Mouse (Mus musculus): ENCODE measurements around the gene Eapp. TPM values are rescaled to one million over a fixed set of nuclear protein-coding genes. Genes with fewer than 3 reads are reported as not detected.

Eapp gene
- polyA plus RNA-seq, 1 experiment from 2014 or later, result 60.9 TPM

- ATAC-seq, result no peak
- H3K9me3 ChIP-seq (ENCODE audit: control insufficient read depth, low read length), result no peaks in the 10 kb centered on the region
- no peak overlapping the region for H3K9ac ChIP-seq (ENCODE audit: low read depth, low read length)
- H3K27me3 ChIP-seq (replicated peaks; ENCODE audit: control insufficient read depth, insufficient read depth, low read length), result no peaks in the 10 kb centered on the region
- no peak overlapping the region for H3K4me3 ChIP-seq (ENCODE audit: low read length)
- 29% methylated on average over 1 of the region's 1 CpGs for WGBS
- H3K4me1 ChIP-seq (ENCODE audit: control insufficient read depth, insufficient read depth, low read length), result peaks cover 33% of the 10 kb centered on the region
- no peak overlapping the region for H3K4me2 ChIP-seq (ENCODE audit: low read depth, low read length)
- peaks cover 8% of the 10 kb centered on the region for H3K36me3 ChIP-seq (ENCODE audit: control insufficient read depth, insufficient read depth, low read length)
- no peak overlapping the region for H3K27ac ChIP-seq (ENCODE audit: low read length)
These were observed 44.5 kb downstream of the Eapp start for GRCm38 (mm10) chr12:54651158-54651557.

- 80% methylated on average over 2 of the region's 2 CpGs for WGBS
- Histone ChIP-seq H3K4me2 (ENCODE audit: low read depth, low read length) (no peak overlapping the region), H3K4me3 (ENCODE audit: low read length) (no peak overlapping the region), H3K9me3 (ENCODE audit: control insufficient read depth, low read length) (no peaks in the 10 kb centered on the region), H3K27me3 (replicated peaks; ENCODE audit: control insufficient read depth, insufficient read depth, low read length) (no peaks in the 10 kb centered on the region), H3K27ac (ENCODE audit: low read length) (no peak overlapping the region), H3K36me3 (ENCODE audit: control insufficient read depth, insufficient read depth, low read length) (peaks cover 8% of the 10 kb centered on the region), H3K4me1 (ENCODE audit: control insufficient read depth, insufficient read depth, low read length) (no peaks in the 10 kb centered on the region), H3K9ac (ENCODE audit: low read depth, low read length) (no peak overlapping the region)
- ATAC-seq, result no peak
These were observed 50.8 kb downstream of the Eapp start for GRCm38 (mm10) chr12:54644947-54645346.

GRCm38 (mm10) chr12:54643320-54643892 is 52.3 kb downstream of the Eapp start:
- H3K4me3 ChIP-seq (ENCODE audit: low read length), result no peak overlapping the region
- WGBS, result 40% methylated on average over 5 of the region's 5 CpGs
- no peak overlapping the region for H3K9ac ChIP-seq (ENCODE audit: low read depth, low read length)
- no peaks in the 10 kb centered on the region for H3K9me3 ChIP-seq (ENCODE audit: control insufficient read depth, low read length)
- H3K36me3 ChIP-seq (ENCODE audit: control insufficient read depth, insufficient read depth, low read length), result peaks cover 8% of the 10 kb centered on the region
- ATAC-seq, result no peak
- H3K4me2 ChIP-seq (ENCODE audit: low read depth, low read length), result no peak overlapping the region
- H3K27me3 ChIP-seq (replicated peaks; ENCODE audit: control insufficient read depth, insufficient read depth, low read length), result no peaks in the 10 kb centered on the region
- H3K4me1 ChIP-seq (ENCODE audit: control insufficient read depth, insufficient read depth, low read length), result no peaks in the 10 kb centered on the region
- H3K27ac ChIP-seq (ENCODE audit: low read length), result no peak overlapping the region

DNA sequence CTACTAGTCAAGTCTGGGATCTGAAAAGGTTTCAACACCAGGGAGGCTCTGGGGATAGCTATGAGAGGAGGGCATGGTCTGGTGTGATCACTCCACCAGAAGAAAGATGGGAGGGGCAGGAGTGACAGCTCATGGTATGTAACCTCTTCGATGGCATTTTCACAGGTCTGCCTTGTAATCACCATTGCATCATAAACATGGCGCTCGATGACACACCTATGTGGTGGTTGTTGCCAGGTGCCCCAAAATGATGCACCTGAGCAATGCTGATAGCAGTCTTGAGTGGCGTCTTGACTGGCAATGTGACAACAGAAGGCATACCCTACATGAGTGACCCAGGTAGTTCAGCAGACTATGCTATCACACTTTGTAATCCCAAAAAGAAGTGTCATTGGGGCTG is 54.3 kb downstream of the Eapp start:
- H3K4me1 ChIP-seq (ENCODE audit: control insufficient read depth, insufficient read depth, low read length), result no peaks in the 10 kb centered on the region
- H3K4me2 ChIP-seq (ENCODE audit: low read depth, low read length), result no peak overlapping the region
- no peak overlapping the region for H3K9ac ChIP-seq (ENCODE audit: low read depth, low read length)
- H3K27me3 ChIP-seq (replicated peaks; ENCODE audit: control insufficient read depth, insufficient read depth, low read length), result no peaks in the 10 kb centered on the region
- H3K4me3 ChIP-seq (ENCODE audit: low read length), result no peak overlapping the region
- H3K9me3 ChIP-seq (ENCODE audit: control insufficient read depth, low read length), result no peaks in the 10 kb centered on the region
- no peak overlapping the region for H3K27ac ChIP-seq (ENCODE audit: low read length)
- no peak for ATAC-seq
- 98% methylated on average over 4 of the region's 4 CpGs for WGBS
- peaks cover 2% of the 10 kb centered on the region; the same call in 1 of the 2 replicates for H3K36me3 ChIP-seq (ENCODE audit: control insufficient read depth, insufficient read depth, low read length)

- H3K9ac ChIP-seq (ENCODE audit: low read depth, low read length), result no peak overlapping the region
- 86% methylated on average over 6 of the region's 6 CpGs for WGBS
- ATAC-seq, result no peak
These were observed 55.4 kb downstream of the Eapp start for GRCm38 (mm10) chr12:54640259-54640658.

DNA sequence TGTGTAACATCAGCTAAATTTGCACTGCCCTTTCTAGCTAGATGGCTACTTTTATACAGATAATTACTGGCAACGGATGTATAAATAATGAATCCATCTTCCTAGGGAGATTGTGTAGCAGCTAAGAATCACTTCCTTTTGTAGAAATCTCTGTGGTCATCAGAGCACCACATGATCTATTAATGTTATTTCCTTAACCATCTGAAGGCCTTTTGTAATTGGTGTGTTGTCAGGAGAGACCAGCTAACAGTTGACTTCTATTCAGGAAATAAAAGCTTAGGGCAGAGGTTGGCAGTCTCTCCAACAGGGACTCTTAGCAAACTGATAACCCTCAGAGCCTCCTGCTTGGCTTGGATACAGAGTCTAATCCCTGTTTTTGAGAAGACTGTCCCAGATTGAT is 58.7 kb downstream of the Eapp start:
- no peak overlapping the region for H3K27ac ChIP-seq (ENCODE audit: low read length)
- H3K4me1 ChIP-seq (ENCODE audit: control insufficient read depth, insufficient read depth, low read length), result no peaks in the 10 kb centered on the region
- H3K27me3 ChIP-seq (replicated peaks; ENCODE audit: control insufficient read depth, insufficient read depth, low read length), result no peaks in the 10 kb centered on the region
- H3K36me3 ChIP-seq (ENCODE audit: control insufficient read depth, insufficient read depth, low read length), result no peaks in the 10 kb centered on the region
- ATAC-seq, result no peak
- WGBS, result 69% methylated on average over 1 of the region's 1 CpGs
- no peak overlapping the region for H3K9ac ChIP-seq (ENCODE audit: low read depth, low read length)
- H3K4me3 ChIP-seq (ENCODE audit: low read length), result no peak overlapping the region
- no peak overlapping the region for H3K4me2 ChIP-seq (ENCODE audit: low read depth, low read length)
- no peaks in the 10 kb centered on the region for H3K9me3 ChIP-seq (ENCODE audit: control insufficient read depth, low read length)

More at GRCm38 (mm10) chr12:54640259-54640658, 55.4 kb downstream of the Eapp start:
- Histone ChIP-seq H3K36me3 (ENCODE audit: control insufficient read depth, insufficient read depth, low read length) (no peaks in the 10 kb centered on the region), H3K9me3 (ENCODE audit: control insufficient read depth, low read length) (no peaks in the 10 kb centered on the region), H3K4me2 (ENCODE audit: low read depth, low read length) (no peak overlapping the region), H3K4me3 (ENCODE audit: low read length) (no peak overlapping the region), H3K27me3 (replicated peaks; ENCODE audit: control insufficient read depth, insufficient read depth, low read length) (no peaks in the 10 kb centered on the region), H3K27ac (ENCODE audit: low read length) (no peak overlapping the region), H3K4me1 (ENCODE audit: control insufficient read depth, insufficient read depth, low read length) (no peaks in the 10 kb centered on the region)

DNA sequence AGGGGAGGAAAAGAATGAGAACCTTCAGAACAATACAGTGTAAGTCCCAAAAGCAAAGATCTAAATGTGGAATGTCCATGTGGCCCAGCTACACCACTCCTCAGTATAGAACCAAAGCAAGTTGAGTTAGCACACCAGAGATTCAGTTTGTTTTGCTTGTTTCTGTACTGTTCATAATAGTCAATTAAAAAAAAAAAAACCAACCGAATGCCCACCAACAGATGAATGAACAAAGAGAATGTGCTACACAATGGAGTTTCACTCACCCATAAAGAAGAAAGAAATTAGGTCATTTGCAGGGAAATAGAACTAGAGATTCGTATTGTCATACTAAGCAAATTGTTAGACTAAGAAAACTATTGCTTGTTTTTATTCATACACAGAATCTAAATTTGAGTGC is 63.6 kb downstream of the Eapp start:
- H3K27ac ChIP-seq (ENCODE audit: low read length), result no peak overlapping the region
- no peaks in the 10 kb centered on the region for H3K36me3 ChIP-seq (ENCODE audit: control insufficient read depth, insufficient read depth, low read length)
- no peaks in the 10 kb centered on the region for H3K27me3 ChIP-seq (replicated peaks; ENCODE audit: control insufficient read depth, insufficient read depth, low read length)
- WGBS, result 83% methylated on average over 2 of the region's 2 CpGs
- H3K4me2 ChIP-seq (ENCODE audit: low read depth, low read length), result no peak overlapping the region
- no peaks in the 10 kb centered on the region for H3K9me3 ChIP-seq (ENCODE audit: control insufficient read depth, low read length)
- H3K4me1 ChIP-seq (ENCODE audit: control insufficient read depth, insufficient read depth, low read length), result no peaks in the 10 kb centered on the region
- no peak overlapping the region for H3K4me3 ChIP-seq (ENCODE audit: low read length)
- no peak overlapping the region for H3K9ac ChIP-seq (ENCODE audit: low read depth, low read length)
- ATAC-seq, result no peak

DNA sequence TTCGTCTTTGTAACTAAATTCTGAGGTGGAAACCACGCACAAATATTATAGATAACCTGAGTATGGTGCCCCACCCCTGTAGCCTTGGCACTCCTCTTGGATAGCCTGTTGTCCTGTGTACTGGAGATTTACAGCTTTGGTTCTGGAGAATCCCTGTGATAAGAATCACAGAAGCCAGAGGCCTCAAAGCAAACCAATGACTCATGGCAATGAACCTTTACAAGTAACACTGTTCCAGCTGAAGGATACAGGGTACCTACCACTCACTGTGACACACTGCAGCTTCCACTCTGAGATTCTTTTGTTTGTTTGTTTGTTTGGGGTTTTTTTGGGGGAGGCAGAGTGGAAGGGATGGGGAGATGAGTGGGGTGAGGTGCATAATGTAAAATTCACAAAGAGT is 73.8 kb downstream of the Eapp start:
- no peaks in the 10 kb centered on the region for H3K9me3 ChIP-seq (ENCODE audit: control insufficient read depth, low read length)
- H3K4me3 ChIP-seq (ENCODE audit: low read length), result no peak overlapping the region
- H3K4me1 ChIP-seq (ENCODE audit: control insufficient read depth, insufficient read depth, low read length), result no peaks in the 10 kb centered on the region
- no peaks in the 10 kb centered on the region for H3K27me3 ChIP-seq (replicated peaks; ENCODE audit: control insufficient read depth, insufficient read depth, low read length)
- peak; percentile 56; the same call in 1 of the 2 replicates for ATAC-seq
- WGBS, result 76% methylated on average over 2 of the region's 2 CpGs
- H3K36me3 ChIP-seq (ENCODE audit: control insufficient read depth, insufficient read depth, low read length), result no peaks in the 10 kb centered on the region
- H3K9ac ChIP-seq (ENCODE audit: low read depth, low read length), result no peak overlapping the region
- no peak overlapping the region for H3K27ac ChIP-seq (ENCODE audit: low read length)
- no peak overlapping the region for H3K4me2 ChIP-seq (ENCODE audit: low read depth, low read length)

All from intestine, embryonic 16.5 days (tissue).